ENCODE assay signal across 17 mouse cellular contexts in genomic region chr11:58964216-58964615, GRCm38 (mm10). TPM values are rescaled to one million over a fixed set of nuclear protein-coding genes. Genes with fewer than 3 reads are reported as not detected.
"Had no signal": no experiment of that assay in that cellular context is flagged by ENCODE, and none has a peak within 500 bp of the region (broad histone marks: within the 10 kb centered on the region; RNA-seq: fewer than 3 reads in every experiment).

No protein-coding gene starts in this region.

- H3K4me3 ChIP-seq: liver, embryonic 13.5 days; liver, embryonic 15.5 days; lung, embryonic 15.5 days; megakaryocyte, embryonic 14.5 days; midbrain, embryonic 13.5 days; midbrain, embryonic 15.5 days; neural tube, embryonic 13.5 days; neural tube, embryonic 15.5 days had no signal

- H3K36me3 ChIP-seq: liver, embryonic 15.5 days; lung, embryonic 15.5 days; midbrain, embryonic 15.5 days; neural tube, embryonic 15.5 days had no signal

- H3K4me2 ChIP-seq: liver, embryonic 15.5 days; lung, embryonic 15.5 days; midbrain, embryonic 11.5 days; midbrain, embryonic 13.5 days; midbrain, embryonic 15.5 days; neural tube, embryonic 13.5 days had no signal

- H3K27ac ChIP-seq: liver, embryonic 13.5 days; liver, embryonic 15.5 days; lung, embryonic 15.5 days; macrophage; midbrain, embryonic 13.5 days; midbrain, embryonic 15.5 days; neural tube, embryonic 13.5 days; neural tube, embryonic 15.5 days had no signal

- DNase-seq: liver, embryonic 13.5 days; lung, adult 2 months; right cerebral cortex, adult 18-20 months; right cerebral cortex, postnatal 25 days; right cerebral cortex, postnatal 4 days; spleen, adult 18-20 months; thymus, adult 18-20 months had no signal

- H3K27me3 ChIP-seq: neural tube, embryonic 15.5 days had no signal

RNA-seq across cellular contexts. Expression of gene Trim17, which starts 9.7 kb away (rescaled TPM):
- total RNA-seq: monocyte, adult 5-6 weeks had no signal

RNA-seq across cellular contexts. Expression of gene Hist3h2ba, which starts 15.5 kb away (rescaled TPM):
- polyA plus RNA-seq: macrophage had no signal
